Comparison of ENCODE assay signal across 16 mouse cellular contexts in genomic region chr3:9892884-9893494, GRCm38 (mm10).
DNase-seq lines count a peak whose midpoint lies in the region; ATAC-seq and TF ChIP-seq lines count a peak whose summit lies in the region.
"Had no signal": no experiment of that assay in that cellular context is flagged by ENCODE, and none has a peak within 500 bp of the region (broad histone marks: within the 10 kb centered on the region; RNA-seq: fewer than 3 reads in every experiment).

No protein-coding gene starts in this region.

- no peak for TF ChIP-seq POLR2A in bone marrow, adult 2 months (IDR thresholded peaks at IDR 0.05; ENCODE audit: borderline replicate concordance, control insufficient read depth, low read depth, low read length)

- no peak overlapping the region for H3K4me3 ChIP-seq in hindbrain, embryonic 10.5 days
- no peak overlapping the region for H3K4me3 ChIP-seq in hindbrain, embryonic 12.5 days
- H3K4me3 ChIP-seq in midbrain, embryonic 14.5 days (replicated peaks; ENCODE audit: low read depth, low read length): no peak overlapping the region
- H3K4me3 ChIP-seq in midbrain, embryonic 15.5 days: no peak overlapping the region
- no peak overlapping the region for H3K4me3 ChIP-seq in bone marrow, adult 2 months (replicated peaks; ENCODE audit: control insufficient read depth, low read depth, low read length)
- H3K4me3 ChIP-seq: heart, adult 2 months; limb, embryonic 13.5 days; midbrain, embryonic 12.5 days had no signal

- peaks cover 9% of the 10 kb centered on the region; the same call in 1 of the 2 replicates for H3K4me1 ChIP-seq in hindbrain, embryonic 10.5 days (replicated peaks)
- H3K4me1 ChIP-seq in hindbrain, embryonic 12.5 days: no peaks in the 10 kb centered on the region
- no peaks in the 10 kb centered on the region for H3K4me1 ChIP-seq in midbrain, embryonic 14.5 days (ENCODE audit: control insufficient read depth, insufficient read depth, low read length)
- no peaks in the 10 kb centered on the region for H3K4me1 ChIP-seq in midbrain, embryonic 15.5 days
- H3K4me1 ChIP-seq in bone marrow, adult 2 months (ENCODE audit: control insufficient read depth, insufficient read depth, low read length): peaks cover 10% of the 10 kb centered on the region
- H3K4me1 ChIP-seq: limb, embryonic 13.5 days; midbrain, embryonic 12.5 days had no signal

- no peaks in the 10 kb centered on the region for H3K27me3 ChIP-seq in hindbrain, embryonic 10.5 days (ENCODE audit: insufficient read depth, poor library complexity, severe bottlenecking)
- no peaks in the 10 kb centered on the region for H3K27me3 ChIP-seq in hindbrain, embryonic 12.5 days
- no peaks in the 10 kb centered on the region for H3K27me3 ChIP-seq in midbrain, embryonic 14.5 days (ENCODE audit: control insufficient read depth, insufficient read depth, low read length)
- 0 out of 2 replicates have a peak, but pooled peaks cover 2% of the 10 kb centered on the region for H3K27me3 ChIP-seq in midbrain, embryonic 15.5 days (replicated peaks)
- H3K27me3 ChIP-seq: limb, embryonic 13.5 days; midbrain, embryonic 12.5 days had no signal

- no peaks in the 10 kb centered on the region for H3K36me3 ChIP-seq in hindbrain, embryonic 10.5 days
- H3K36me3 ChIP-seq in hindbrain, embryonic 12.5 days: no peaks in the 10 kb centered on the region
- H3K36me3 ChIP-seq in midbrain, embryonic 14.5 days (ENCODE audit: control insufficient read depth, insufficient read depth, low read length): no peaks in the 10 kb centered on the region
- H3K36me3 ChIP-seq in midbrain, embryonic 15.5 days (replicated peaks): no peaks in the 10 kb centered on the region
- H3K36me3 ChIP-seq: limb, embryonic 13.5 days; midbrain, embryonic 12.5 days had no signal

- ATAC-seq in hindbrain, embryonic 12.5 days (ENCODE audit: low FRiP score): no peak
- 0 out of 2 replicates have a peak, but pooled peaks have one; percentile 55 for ATAC-seq in midbrain, embryonic 14.5 days (ENCODE audit: low FRiP score, low TSS enrichment)
- no peak for ATAC-seq in midbrain, embryonic 15.5 days (replicated peaks)
- ATAC-seq: CD4-positive, CD25-positive, alpha-beta regulatory T cell, adult 4 months had no signal

- H3K9ac ChIP-seq in hindbrain, embryonic 12.5 days: no peak overlapping the region
- H3K9ac ChIP-seq in midbrain, embryonic 14.5 days (replicated peaks; ENCODE audit: low read length): no peak overlapping the region
- H3K9ac ChIP-seq in midbrain, embryonic 15.5 days: no peak overlapping the region
- H3K9ac ChIP-seq: limb, embryonic 13.5 days; midbrain, embryonic 12.5 days had no signal

- no peak for DNase-seq in hindbrain, embryonic 10.5 days (ENCODE audit: low spot score)
- peak; percentile 25 for DNase-seq in midbrain, embryonic 14.5 days
- peak; percentile 52 to 56 for DNase-seq in B cell, adult 2 months
- DNase-seq in heart, postnatal 4 days: no peak
- no peak for DNase-seq in gastrocnemius, postnatal 4 days (ENCODE audit: low spot score in 2 of 2)
- DNase-seq: adrenal gland, postnatal 25 days; cerebellum, postnatal 14 days; heart, adult 2 months; kidney, adult 9 months; kidney, postnatal 4 days had no signal

- no peaks in the 10 kb centered on the region for H3K9me3 ChIP-seq in hindbrain, embryonic 10.5 days
- no peaks in the 10 kb centered on the region for H3K9me3 ChIP-seq in hindbrain, embryonic 12.5 days (replicated peaks)
- no peaks in the 10 kb centered on the region for H3K9me3 ChIP-seq in midbrain, embryonic 14.5 days (ENCODE audit: control insufficient read depth, low read length)
- H3K9me3 ChIP-seq in midbrain, embryonic 15.5 days: no peaks in the 10 kb centered on the region
- H3K9me3 ChIP-seq: limb, embryonic 13.5 days; midbrain, embryonic 12.5 days had no signal

- no peak for TF ChIP-seq CTCF in bone marrow, adult 2 months (IDR thresholded peaks at IDR 0.05; ENCODE audit: control insufficient read depth, insufficient read depth, low read length)

- H3K4me2 ChIP-seq in hindbrain, embryonic 12.5 days (replicated peaks): no peak overlapping the region
- H3K4me2 ChIP-seq in midbrain, embryonic 14.5 days (ENCODE audit: low read length): no peak overlapping the region
- H3K4me2 ChIP-seq in midbrain, embryonic 15.5 days: no peak overlapping the region
- H3K4me2 ChIP-seq: limb, embryonic 13.5 days; midbrain, embryonic 12.5 days had no signal

- peak overlapping the region; percentile 66 for H3K27ac ChIP-seq in hindbrain, embryonic 10.5 days
- H3K27ac ChIP-seq in hindbrain, embryonic 12.5 days: no peak overlapping the region
- H3K27ac ChIP-seq in midbrain, embryonic 14.5 days (replicated peaks; ENCODE audit: low read depth, low read length): no peak overlapping the region
- no peak overlapping the region for H3K27ac ChIP-seq in midbrain, embryonic 15.5 days
- peak overlapping the region; percentile 61 for H3K27ac ChIP-seq in bone marrow, adult 2 months (ENCODE audit: control insufficient read depth, insufficient read depth, low read depth, low read length, poor library complexity)
- H3K27ac ChIP-seq: heart, adult 2 months; limb, embryonic 13.5 days; midbrain, embryonic 12.5 days had no signal

- WGBS in hindbrain, embryonic 10.5 days: 37% methylated on average over 4 of the region's 4 CpGs
- WGBS in hindbrain, embryonic 12.5 days: 32% methylated on average over 4 of the region's 4 CpGs
- WGBS in midbrain, embryonic 14.5 days: 12% methylated on average over 4 of the region's 4 CpGs
- WGBS in midbrain, embryonic 15.5 days: 20% methylated on average over 4 of the region's 4 CpGs
- 56% methylated on average over 4 of the region's 4 CpGs for WGBS in bone marrow, adult 2 months

Comparison
In these comparisons a context has a peak if more than half of its experiments do, and no peak if none do; other contexts are left out.
1. H3K27ac ChIP-seq: peak in hindbrain, embryonic 10.5 days (single experiment) and bone marrow, adult 2 months (single experiment); none in hindbrain, embryonic 12.5 days (single experiment), midbrain, embryonic 14.5 days (single experiment) and midbrain, embryonic 15.5 days (single experiment).
2. DNase-seq: peak in midbrain, embryonic 14.5 days (single experiment) and B cell, adult 2 months (2 of 2); none in hindbrain, embryonic 10.5 days (single experiment), heart, postnatal 4 days (single experiment) and gastrocnemius, postnatal 4 days (0 of 2).